Mouse (Mus musculus): ENCODE data around the gene Ncoa3.

Ncoa3 gene

GRCm38 (mm10) chr2:166001768-166002167 lies 9.3 kb downstream of the Ncoa3 start:
- in situ Hi-C loops (cut with MseI, MboI) = no loop called here

GRCm38 (mm10) chr2:166002429-166002828 lies 10.0 kb downstream of the Ncoa3 start:
- in situ Hi-C loops (cut with MseI, MboI) = no loop called here

DNA sequence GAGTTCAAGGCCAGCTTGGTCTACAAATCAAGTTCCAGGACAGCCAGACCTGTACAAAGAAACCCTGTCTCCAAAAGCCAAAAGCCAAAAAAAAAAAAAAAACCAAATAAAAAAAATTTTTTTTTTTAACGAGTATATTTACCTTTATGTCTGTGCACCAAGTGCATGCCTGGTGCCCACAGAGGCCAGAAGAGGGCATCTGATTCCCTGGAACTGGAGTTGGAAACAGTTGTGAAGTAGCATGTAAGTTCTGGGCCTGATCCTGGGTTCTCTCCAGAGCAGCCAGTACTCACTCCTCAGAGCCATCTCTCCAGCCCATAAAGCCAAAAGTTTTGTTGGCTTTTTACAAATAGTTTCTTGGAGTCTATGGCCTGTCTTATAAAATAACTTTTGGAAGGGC lies 10.6 kb downstream of the Ncoa3 start:
- in situ Hi-C loops (cut with MseI, MboI) = no loop called here

DNA sequence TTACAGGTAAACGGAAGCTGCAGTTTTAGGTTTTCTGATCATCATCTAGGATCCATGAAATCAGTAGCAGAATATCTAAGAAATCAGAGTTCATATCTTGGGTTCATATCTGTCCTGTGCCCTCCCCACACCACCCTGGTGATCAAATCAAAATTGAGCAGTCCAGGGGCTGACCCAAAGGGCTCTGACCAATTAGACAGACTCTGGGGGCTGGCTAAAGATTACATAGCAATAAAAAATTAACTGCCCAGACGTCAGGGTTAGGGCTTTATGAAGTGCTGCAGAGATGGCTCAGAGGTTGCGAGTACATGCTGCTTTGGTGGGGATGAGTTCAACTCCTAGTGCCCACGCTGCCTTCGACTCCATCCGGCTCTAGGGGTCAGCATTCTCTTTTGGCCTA lies 14.6 kb downstream of the Ncoa3 start:
- in situ Hi-C loops (cut with MseI, MboI) = no loop called here

DNA sequence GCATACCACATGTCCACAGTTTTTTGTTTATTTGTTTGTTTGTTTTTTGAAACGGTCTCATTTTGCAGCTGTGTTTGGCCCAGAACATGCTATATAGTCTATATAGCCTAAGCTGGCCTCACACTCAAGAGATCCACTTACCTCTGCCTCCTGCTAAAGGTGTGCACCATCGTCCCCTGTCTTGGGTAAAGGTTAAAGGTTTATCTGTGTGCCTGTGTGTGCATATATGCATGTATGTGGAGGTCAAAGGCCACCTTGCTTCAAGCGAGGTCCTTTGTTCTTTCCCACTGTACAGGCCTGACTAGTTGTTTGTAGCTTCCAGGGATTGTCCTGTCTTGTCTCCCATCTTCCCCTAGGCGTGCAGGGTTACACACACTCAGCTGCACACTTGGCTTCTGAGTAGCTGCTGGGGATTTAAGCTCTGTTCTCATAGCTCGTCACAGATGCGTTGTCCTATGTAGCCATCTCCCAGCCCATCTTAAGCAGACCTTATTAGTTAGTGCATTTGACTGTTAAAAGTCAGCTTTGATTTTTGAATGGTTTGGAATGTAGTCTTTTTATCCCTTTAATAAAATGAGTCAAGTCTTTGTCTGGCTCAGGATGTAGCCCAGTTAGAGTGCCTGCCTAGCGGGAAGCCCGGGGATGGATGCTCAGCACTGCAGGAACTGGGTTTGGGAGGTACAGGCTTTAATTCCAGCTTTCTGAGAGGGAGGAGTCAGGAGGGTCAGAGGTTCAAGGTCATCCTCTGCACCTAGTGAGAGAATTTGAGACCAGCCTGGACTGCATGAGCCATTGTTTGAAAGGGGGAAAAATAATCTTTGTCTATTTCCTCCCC lies 16.3 kb downstream of the Ncoa3 start:
- in situ Hi-C loops (cut with MseI, MboI) = no loop called here

- in situ Hi-C loops (cut with MseI, MboI) = no loop called here
Measured at GRCm38 (mm10) chr2:166009393-166009947, 17.0 kb downstream of the Ncoa3 start.

- in situ Hi-C loops (cut with MseI, MboI) = no loop called here
Measured at GRCm38 (mm10) chr2:166010321-166010720, 17.9 kb downstream of the Ncoa3 start.

DNA sequence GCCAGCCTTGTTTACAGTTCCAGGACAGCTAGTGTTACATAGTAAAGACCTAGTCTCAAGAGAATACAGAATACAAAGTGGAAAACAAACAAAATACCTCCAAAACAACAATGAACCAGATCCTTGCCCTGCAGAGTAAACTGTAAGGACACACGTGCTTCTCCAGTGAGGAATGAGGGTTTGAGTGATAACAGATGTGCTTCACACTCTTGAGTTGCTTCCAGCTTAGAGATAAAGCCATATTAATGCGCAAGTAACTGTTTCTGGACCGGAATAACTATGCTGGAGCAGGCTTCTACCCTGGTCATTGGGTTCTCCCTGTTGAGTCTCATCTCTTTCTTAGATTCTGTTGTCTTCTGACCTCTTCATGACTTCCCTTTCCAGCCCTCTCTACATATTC lies 19.0 kb downstream of the Ncoa3 start:
- in situ Hi-C loops (cut with MseI, MboI) = no loop called here

- in situ Hi-C loops (cut with MseI, MboI) = no loop called here
Measured at GRCm38 (mm10) chr2:166012145-166012544, 19.7 kb downstream of the Ncoa3 start.

DNA sequence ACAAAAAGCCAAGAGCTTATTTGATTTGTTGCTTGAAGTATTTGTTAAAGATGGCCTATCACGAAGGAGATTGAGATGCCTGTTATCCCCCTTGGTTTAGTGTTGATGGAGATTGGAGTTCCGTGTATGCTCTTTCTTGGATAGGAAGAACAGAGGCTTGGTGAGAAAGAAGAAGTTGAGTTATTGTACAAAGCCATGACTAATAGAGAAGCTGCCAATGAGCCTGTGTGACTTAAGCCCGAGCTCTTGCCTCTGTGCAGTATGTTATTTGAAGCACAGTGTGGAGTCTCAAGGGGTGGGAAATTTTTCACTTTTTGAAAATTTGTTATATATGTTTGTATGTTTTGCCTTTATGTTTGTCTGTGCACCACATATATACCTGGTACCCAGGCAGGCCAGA lies 26.3 kb downstream of the Ncoa3 start:
- in situ Hi-C loops (cut with MseI, MboI) = no loop called here

DNA sequence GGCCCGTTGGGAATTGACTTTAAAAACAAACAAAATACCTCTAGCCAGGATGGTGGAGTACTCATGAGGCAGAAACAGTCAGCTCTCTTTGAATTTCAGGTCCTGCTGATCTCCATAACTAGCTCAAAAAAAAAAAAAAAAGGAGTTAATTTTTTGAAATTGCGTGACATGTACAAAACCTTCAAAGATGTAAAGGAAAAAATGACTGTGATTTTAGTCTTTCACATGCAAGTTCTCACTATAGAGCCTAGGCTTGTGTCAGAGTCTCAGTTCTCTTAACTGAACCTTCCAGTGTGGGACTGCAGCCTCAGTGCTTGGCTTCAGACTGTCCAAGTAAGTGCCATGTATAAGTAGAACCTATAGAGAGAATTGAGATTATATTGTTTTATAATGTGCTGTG lies 27.6 kb downstream of the Ncoa3 start:
- in situ Hi-C loops (cut with MseI, MboI) = no loop called here

GRCm38 (mm10) chr2:166021073-166021610 lies 28.7 kb downstream of the Ncoa3 start:
- in situ Hi-C loops (cut with MseI, MboI) = no loop called here

- in situ Hi-C loops (cut with MseI, MboI) = no loop called here
Measured at GRCm38 (mm10) chr2:166021642-166022041, 29.2 kb downstream of the Ncoa3 start.

GRCm38 (mm10) chr2:166022327-166022726 lies 29.9 kb downstream of the Ncoa3 start:
- in situ Hi-C loops (cut with MseI, MboI) = no loop called here

DNA sequence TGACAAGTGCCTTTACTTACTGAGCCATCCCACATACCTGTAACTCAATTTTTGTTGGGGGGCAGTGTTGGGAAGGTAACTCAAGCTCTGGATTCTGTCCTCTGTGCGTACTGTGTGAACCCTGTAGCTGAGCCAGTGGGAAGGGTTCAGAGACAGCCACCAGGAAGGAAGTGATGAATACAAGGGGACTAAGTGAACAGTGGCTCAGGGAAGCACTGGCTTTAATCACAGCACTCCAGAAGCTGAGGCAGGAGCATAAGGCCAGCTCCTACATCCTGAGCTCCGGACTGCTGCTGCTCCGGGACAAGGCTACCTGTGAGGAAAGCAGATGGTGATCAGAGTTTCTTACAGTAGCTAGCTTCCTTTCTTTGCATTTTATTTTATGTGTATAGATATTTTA lies 31.6 kb downstream of the Ncoa3 start:
- in situ Hi-C loops (cut with MseI, MboI) = no loop called here

DNA sequence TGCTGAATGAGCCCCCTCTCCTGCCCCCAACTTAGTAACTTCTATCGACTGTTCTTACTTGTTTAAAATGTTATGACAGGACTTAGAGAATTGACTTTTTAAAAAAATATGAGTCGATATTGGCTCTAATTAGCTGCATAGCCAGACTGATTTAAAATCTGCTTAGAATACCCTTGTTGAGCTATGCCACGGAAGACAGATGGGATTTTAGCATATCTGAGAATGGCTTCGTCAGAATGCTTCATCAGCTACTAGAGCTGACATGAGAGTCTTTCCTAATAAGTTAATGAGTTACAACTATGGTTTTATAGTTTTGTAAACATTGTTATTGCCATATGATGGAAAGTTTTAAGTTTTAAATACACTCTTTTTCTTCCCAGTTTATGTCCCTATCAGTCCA lies 32.2 kb downstream of the Ncoa3 start:
- in situ Hi-C loops (cut with MseI, MboI) = no loop called here

GRCm38 (mm10) chr2:166025943-166026342 lies 33.5 kb downstream of the Ncoa3 start:
- in situ Hi-C loops (cut with MseI, MboI) = no loop called here

DNA sequence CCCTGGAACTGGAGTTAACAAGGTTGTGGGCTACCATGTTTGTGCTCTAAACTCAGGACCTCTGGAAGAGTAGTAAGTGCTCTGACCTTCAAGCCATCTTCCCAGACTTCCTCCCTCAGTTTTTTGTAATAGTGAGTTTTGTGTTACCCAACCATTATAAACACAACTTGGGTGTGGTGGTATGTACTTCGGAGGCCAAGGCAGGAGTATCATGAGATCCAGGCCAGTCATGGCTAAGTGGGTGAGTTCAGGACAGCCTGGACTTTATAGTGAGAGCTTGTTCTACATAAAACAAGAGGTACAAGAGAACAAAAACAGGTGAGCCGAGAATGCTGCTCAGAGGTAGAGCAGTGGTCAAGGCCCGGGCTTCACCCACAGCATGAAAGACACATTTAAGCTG lies 35.4 kb downstream of the Ncoa3 start:
- in situ Hi-C loops (cut with MseI, MboI) = no loop called here

GRCm38 (mm10) chr2:166029232-166029631 lies 36.8 kb downstream of the Ncoa3 start:
- in situ Hi-C loops (cut with MseI, MboI) = no loop called here

- in situ Hi-C loops (cut with MseI, MboI) = no loop called here
Measured at GRCm38 (mm10) chr2:166030256-166030995, 38.0 kb downstream of the Ncoa3 start.

GRCm38 (mm10) chr2:166031120-166031929 lies 38.9 kb downstream of the Ncoa3 start:
- in situ Hi-C loops (cut with MseI, MboI) = no loop called here

GRCm38 (mm10) chr2:166032628-166033027 lies 40.2 kb downstream of the Ncoa3 start:
- in situ Hi-C loops (cut with MseI, MboI) = no loop called here

Data from mouse trophoblast stem cell (cell line).